Mouse (Mus musculus) liver, embryonic 11.5 days (tissue): ENCODE results near the gene Pex11g. TPM values are rescaled to one million over a fixed set of nuclear protein-coding genes. Genes with fewer than 3 reads are reported as not detected.
A peak's percentile ranks its signal among the peaks of the same experiment; 100 is the strongest.

Source experiments
- ATAC-seq: fragments of 200-750 bp; cut with Nextera tagmentation; replicated peaks from 2 replicates; pipeline ENCODE4 v1.8.0; 2017; ENCODE audit warnings: moderate number of reproducible peaks, mild to moderate bottlenecking, moderate TSS enrichment, moderate library complexity; ENCODE audit not compliant: low FRiP score
- DNase-seq: peaks from one replicate; pipeline ENCODE4 v3.0.0-alpha.2; 2017; ENCODE audit warnings: low spot score
- H3K27ac ChIP-seq: fragments of 300-500 bp; sonication (generic); 2 replicates; pipeline ENCODE4 v1.5.1; 2014; ENCODE audit warnings: mild to moderate bottlenecking, low read depth, low read length, control low read depth
- H3K27me3 ChIP-seq: fragments of 300-500 bp; sonication (generic); replicated peaks from 2 replicates; pipeline ENCODE4 v1.6.1; 2014; ENCODE audit warnings: low read length, mixed read lengths; ENCODE audit not compliant: control insufficient read depth, insufficient read depth
- H3K36me3 ChIP-seq: fragments of 300-500 bp; sonication (generic); 2 replicates; pipeline ENCODE4 v1.6.1; 2014; ENCODE audit warnings: mild to moderate bottlenecking, low read length, moderate library complexity, mixed read lengths; ENCODE audit not compliant: control insufficient read depth, insufficient read depth
- H3K4me1 ChIP-seq: fragments of 300-500 bp; sonication (generic); replicated peaks from 2 replicates; pipeline ENCODE4 v1.6.1; 2014; ENCODE audit warnings: low read length, mixed read lengths; ENCODE audit not compliant: control insufficient read depth, insufficient read depth
- H3K4me2 ChIP-seq: fragments of 300-500 bp; sonication (generic); 2 replicates; pipeline ENCODE4 v1.6.1; 2014; ENCODE audit warnings: mild to moderate bottlenecking, control low read depth, moderate library complexity
- H3K4me3 ChIP-seq: fragments of 300-500 bp; sonication (generic); 2 replicates; pipeline ENCODE4 v1.5.1; 2014; ENCODE audit warnings: low read depth, low read length, control low read depth
- H3K9ac ChIP-seq: fragments of 300-500 bp; sonication (generic); 2 replicates; pipeline ENCODE4 v1.6.1; 2014; ENCODE audit warnings: low read depth, low read length, control low read depth
- H3K9me3 ChIP-seq: fragments of 300-500 bp; sonication (generic); 2 replicates; pipeline ENCODE4 v1.6.1; 2016; ENCODE audit warnings: low read length, inconsistent platforms, mixed read lengths; ENCODE audit not compliant: control insufficient read depth
- WGBS: fragments of 180-500 bp; shearing (Covaris S2); extraction: QIAGEN DNeasy Blood & Tissue Kit; methylation state at CpG from one replicate; pipeline ENCODE4 v1.1.7; 2014; 5-methylcytosine and 5-hydroxymethylcytosine counted together
- polyA plus RNA-seq: library from polyadenylated mRNA; unstranded; fragments of >200 nt; fragmentation: Nextera tagmentation; extraction: Ambion mirVana; gene quantifications from 2 replicates; pipeline ENCODE4 v1.2.1, GENCODE M21; 2014

Pex11g gene
- polyA plus RNA-seq, 1 experiment from 2014 or later = 3.4 TPM

GRCm38 (mm10) chr8:3415661-3416060 lies 51.8 kb downstream of the Pex11g start:
- DNase-seq (no peak), ATAC-seq (no peak)
- Histone ChIP-seq H3K9me3 (no peaks in the 10 kb centered on the region), H3K4me2 (no peak overlapping the region), H3K27ac (no peak overlapping the region), H3K36me3 (no peaks in the 10 kb centered on the region), H3K4me1 (peaks cover 53% of the 10 kb centered on the region), H3K27me3 (no peaks in the 10 kb centered on the region), H3K4me3 (no peak overlapping the region), H3K9ac (no peak overlapping the region)
- WGBS = 76% methylated on average over 6 of the region's 6 CpGs

- no peaks in the 10 kb centered on the region for H3K27me3 ChIP-seq
- WGBS = 65% methylated on average over 4 of the region's 4 CpGs
- H3K4me3 ChIP-seq = no peak overlapping the region
- 0 out of 2 replicates have a peak overlapping the region, but pooled peaks have one; percentile 3 for H3K27ac ChIP-seq
- ATAC-seq (no peak), DNase-seq (no peak)
- H3K4me1 ChIP-seq = peaks cover 53% of the 10 kb centered on the region
- H3K9ac ChIP-seq = no peak overlapping the region
- H3K36me3 ChIP-seq = no peaks in the 10 kb centered on the region
- H3K9me3 ChIP-seq = no peaks in the 10 kb centered on the region
- H3K4me2 ChIP-seq = no peak overlapping the region
These were observed 52.2 kb downstream of the Pex11g start for GRCm38 (mm10) chr8:3415259-3415658.

GRCm38 (mm10) chr8:3414639-3415190 lies 52.8 kb downstream of the Pex11g start:
- no peaks in the 10 kb centered on the region for H3K9me3 ChIP-seq
- no peak overlapping the region for H3K9ac ChIP-seq
- H3K4me1 ChIP-seq = peaks cover 53% of the 10 kb centered on the region
- WGBS = 74% methylated on average over 6 of the region's 6 CpGs
- H3K27ac ChIP-seq = 0 out of 2 replicates have a peak overlapping the region, but pooled peaks have one; percentile 3
- no peaks in the 10 kb centered on the region for H3K27me3 ChIP-seq
- no peak overlapping the region for H3K4me2 ChIP-seq
- H3K36me3 ChIP-seq = no peaks in the 10 kb centered on the region
- ATAC-seq (no peak), DNase-seq (no peak)
- H3K4me3 ChIP-seq = no peak overlapping the region

DNA sequence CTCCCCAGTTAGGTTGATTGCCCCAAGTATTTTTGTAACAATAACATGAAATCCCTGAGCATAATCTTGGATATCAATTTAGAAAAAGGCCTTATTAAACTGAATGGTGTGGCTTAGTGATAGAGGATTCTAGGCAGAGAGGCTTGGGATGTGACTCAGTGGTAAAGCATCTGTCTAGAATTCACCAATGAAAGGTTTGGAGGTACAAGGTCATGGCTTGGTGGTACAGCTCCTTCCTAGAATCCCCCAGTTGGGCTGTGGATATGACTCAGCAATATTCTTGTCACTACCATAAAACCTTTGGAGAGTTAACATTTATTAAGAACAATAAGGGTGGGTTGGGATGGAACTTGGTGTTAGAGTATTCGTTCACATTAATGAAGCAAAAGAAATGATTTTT lies 54.7 kb downstream of the Pex11g start:
- DNase-seq = no peak
- Histone ChIP-seq H3K4me3 (no peak overlapping the region), H3K27ac (no peak overlapping the region), H3K9ac (no peak overlapping the region), H3K4me2 (no peak overlapping the region), H3K4me1 (peaks cover 50% of the 10 kb centered on the region), H3K27me3 (no peaks in the 10 kb centered on the region), H3K36me3 (no peaks in the 10 kb centered on the region), H3K9me3 (no peaks in the 10 kb centered on the region)
- no peak for ATAC-seq
- WGBS = 78% methylated on average over 1 of the region's 1 CpGs

- Histone ChIP-seq H3K4me1 (peaks cover 51% of the 10 kb centered on the region), H3K4me3 (no peak overlapping the region), H3K4me2 (peak overlapping the region; percentile 45), H3K9ac (no peak overlapping the region), H3K36me3 (no peaks in the 10 kb centered on the region), H3K9me3 (no peaks in the 10 kb centered on the region), H3K27ac (peak overlapping the region; percentile 63), H3K27me3 (no peaks in the 10 kb centered on the region)
- 41% methylated on average over 7 of the region's 7 CpGs for WGBS
- no peak for DNase-seq
- peak; percentile 85 for ATAC-seq
These were observed 55.6 kb downstream of the Pex11g start for GRCm38 (mm10) chr8:3411901-3412301.

GRCm38 (mm10) chr8:3411085-3411484 lies 56.4 kb downstream of the Pex11g start:
- H3K4me3 ChIP-seq = no peak overlapping the region
- H3K4me2 ChIP-seq = peak overlapping the region; percentile 45

DNA sequence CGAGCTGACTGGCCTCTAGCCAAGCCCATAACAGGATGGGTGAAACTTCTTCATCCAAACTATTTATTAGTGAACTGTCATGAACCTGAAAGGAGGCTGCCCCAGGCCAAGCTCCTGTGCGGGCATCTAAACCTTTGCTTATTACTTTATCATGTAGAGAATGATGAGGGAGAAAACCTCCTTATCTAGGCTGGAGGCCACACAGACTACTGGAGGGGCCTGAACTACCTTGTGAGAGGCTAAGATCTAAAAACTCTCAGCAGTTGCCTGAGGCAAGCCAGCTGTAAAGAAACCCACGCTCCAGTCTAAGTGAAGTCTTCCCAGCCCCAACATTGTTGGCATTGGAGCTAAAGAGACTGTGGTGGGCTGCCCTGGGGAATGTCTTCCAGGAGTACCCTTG lies 60.1 kb downstream of the Pex11g start:
- ATAC-seq (peak; percentile 62), DNase-seq (no peak)
- H3K27ac ChIP-seq = no peak overlapping the region
- H3K9me3 ChIP-seq = no peaks in the 10 kb centered on the region
- H3K9ac ChIP-seq = no peak overlapping the region
- H3K36me3 ChIP-seq = no peaks in the 10 kb centered on the region
- H3K4me3 ChIP-seq = no peak overlapping the region
- 66% methylated on average over 3 of the region's 3 CpGs for WGBS
- H3K4me1 ChIP-seq = peaks cover 31% of the 10 kb centered on the region
- H3K27me3 ChIP-seq = no peaks in the 10 kb centered on the region
- 0 out of 2 replicates have a peak overlapping the region, but pooled peaks have one; percentile 13 for H3K4me2 ChIP-seq

More at GRCm38 (mm10) chr8:3411085-3411484, 56.4 kb downstream of the Pex11g start:
- H3K9me3 ChIP-seq = no peaks in the 10 kb centered on the region
- peak; percentile 52 for ATAC-seq
- WGBS = 57% methylated on average over 2 of the region's 2 CpGs
- H3K36me3 ChIP-seq = no peaks in the 10 kb centered on the region
- no peak for DNase-seq
- H3K27me3 ChIP-seq = no peaks in the 10 kb centered on the region
- peak overlapping the region; percentile 63 for H3K27ac ChIP-seq
- H3K9ac ChIP-seq = no peak overlapping the region
- peaks cover 54% of the 10 kb centered on the region for H3K4me1 ChIP-seq

Other genes with a start within 250 kb of the Pex11g start
- 26.5 and 34.5 TPM in 2 replicates for gene Insr, start 188.1 kb downstream of the Pex11g start, polyA plus RNA-seq
- 0.32 and 0.40 TPM in 2 replicates for gene A430078G23Rik, start 114.3 kb downstream of the Pex11g start, polyA plus RNA-seq
- gene Arhgef18, start 74.7 kb downstream of the Pex11g start, polyA plus RNA-seq = 5.2 and 6.4 TPM in 2 replicates
- not detected in 2 replicates for gene Tex45, start 3.2 kb upstream of the Pex11g start, polyA plus RNA-seq
- gene Zfp358, start 25.5 kb upstream of the Pex11g start, polyA plus RNA-seq = 8.7 and 8.9 TPM in 2 replicates
- gene Mcoln1, start 32.8 kb upstream of the Pex11g start, polyA plus RNA-seq = 36.2 and 39.8 TPM in 2 replicates
- gene Pnpla6, start 47.7 kb upstream of the Pex11g start, polyA plus RNA-seq = 17.8 and 22.9 TPM in 2 replicates
- gene C330021F23Rik, start 100.3 kb upstream of the Pex11g start, polyA plus RNA-seq = 3.0 and 4.9 TPM in 2 replicates
- 3.5 and 3.9 TPM in 2 replicates for gene Camsap3, start 119.6 kb upstream of the Pex11g start, polyA plus RNA-seq
- gene Xab2, start 153.6 kb upstream of the Pex11g start, polyA plus RNA-seq = 60.5 and 66.8 TPM in 2 replicates
- gene Pet100, start 153.9 kb upstream of the Pex11g start, polyA plus RNA-seq = 102 and 111 TPM in 2 replicates
- gene Pcp2, start 157.9 kb upstream of the Pex11g start, polyA plus RNA-seq = 0.40 TPM in 1 of 2 replicates, not detected in the other
- gene Stxbp2, start 163.3 kb upstream of the Pex11g start, polyA plus RNA-seq = 97.5 and 105 TPM in 2 replicates
- 0.29 and 0.40 TPM in 2 replicates for gene Retn, start 188.1 kb upstream of the Pex11g start, polyA plus RNA-seq
- gene Mcemp1, start 198.1 kb upstream of the Pex11g start, polyA plus RNA-seq = 0.52 and 1.0 TPM in 2 replicates
- gene Fcor, start 204.7 kb upstream of the Pex11g start, polyA plus RNA-seq = 7.3 and 11.4 TPM in 2 replicates
- 29.5 and 31.6 TPM in 2 replicates for gene Trappc5, start 208.6 kb upstream of the Pex11g start, polyA plus RNA-seq
- 0.10 TPM in 1 of 2 replicates, not detected in the other for gene Fcer2a, start 226.5 kb upstream of the Pex11g start, polyA plus RNA-seq